Mouse (Mus musculus) myocyte (in vitro differentiated cells): ENCODE results near the gene Rtn4ip1. TPM values are rescaled to one million over a fixed set of nuclear protein-coding genes. Genes with fewer than 3 reads are reported as not detected.
A peak's percentile ranks its signal among the peaks of the same experiment; 100 is the strongest.

Experiments
- H3K27me3 ChIP-seq: one replicate; pipeline ENCODE4 v1.6.1; 2011; ENCODE audit not compliant: control insufficient read depth, insufficient read depth, insufficient read length
- H3K36me3 ChIP-seq: one replicate; pipeline ENCODE4 v1.6.1; 2011; ENCODE audit not compliant: control insufficient read depth, insufficient read depth
- H3K4me2 ChIP-seq: one replicate; pipeline ENCODE4 v1.6.1; 2011; ENCODE audit warnings: low read depth, control low read depth
- H3K4me3 ChIP-seq: one replicate; pipeline ENCODE4 v1.5.1; 2011; ENCODE audit warnings: mild to moderate bottlenecking, control low read depth, moderate library complexity
- H3K79me2 ChIP-seq: one replicate; pipeline ENCODE4 v1.6.1; 2011; ENCODE audit not compliant: control insufficient read depth, insufficient read depth
- H3ac ChIP-seq: one replicate; pipeline ENCODE4 v1.6.1; 2011; ENCODE audit not compliant: control insufficient read depth, insufficient read length
- CEBPB ChIP-seq: IDR thresholded peaks from 2 replicates; pipeline ENCODE4 v1.6.1; 2011; ENCODE audit warnings: mild to moderate bottlenecking, moderate library complexity; ENCODE audit not compliant: poor library complexity, insufficient read depth, severe bottlenecking
- E2F4 ChIP-seq: IDR thresholded peaks from one replicate; pipeline ENCODE4 v1.6.1; 2011; ENCODE audit warnings: mild to moderate bottlenecking, control low read depth, moderate library complexity; ENCODE audit not compliant: insufficient read depth
- MAX ChIP-seq: IDR thresholded peaks from one replicate; pipeline ENCODE4 v1.6.1; 2011; ENCODE audit warnings: low read depth, mild to moderate bottlenecking, control low read depth
- MYOD1 ChIP-seq, 3 experiments: IDR thresholded peaks; one replicate each; pipeline ENCODE4 v1.6.1; 2011; ENCODE audit warnings: control low read depth in 2 of 3, low read depth in 2 of 3, mild to moderate bottlenecking in 2 of 3, moderate library complexity in 1 of 3; ENCODE audit not compliant: insufficient read length in 2 of 3, control insufficient read depth in 1 of 3
- MYOG ChIP-seq, 3 experiments: IDR thresholded peaks; one replicate each; pipeline ENCODE4 v1.6.1; 2011; ENCODE audit warnings: control low read depth in 2 of 3, low read depth in 2 of 3, mild to moderate bottlenecking in 2 of 3; ENCODE audit not compliant: insufficient read length in 2 of 3, control insufficient read depth in 1 of 3, insufficient read depth in 1 of 3
- POLR2A ChIP-seq: IDR thresholded peaks from one replicate; pipeline ENCODE4 v1.6.1; 2011; ENCODE audit warnings: low read depth, mild to moderate bottlenecking, control low read depth, moderate library complexity; ENCODE audit not compliant: insufficient read length
- POLR2AphosphoS2 ChIP-seq: IDR thresholded peaks from one replicate; pipeline ENCODE4 v1.6.1; 2011; ENCODE audit warnings: low read depth, control low read depth; ENCODE audit not compliant: insufficient read length
- REST ChIP-seq: IDR thresholded peaks from one replicate; pipeline ENCODE4 v1.6.1; 2011; ENCODE audit warnings: mild to moderate bottlenecking, control low read depth, moderate library complexity; ENCODE audit not compliant: insufficient read depth, insufficient read length
- SRF ChIP-seq: IDR thresholded peaks from one replicate; pipeline ENCODE4 v1.6.1; 2011; ENCODE audit warnings: low read depth; ENCODE audit not compliant: control insufficient read depth, insufficient read length
- TCF12 ChIP-seq: IDR thresholded peaks from one replicate; pipeline ENCODE4 v1.6.1; 2011; ENCODE audit warnings: mild to moderate bottlenecking, control low read depth; ENCODE audit not compliant: poor library complexity, insufficient read depth, severe bottlenecking
- TCF3 ChIP-seq: IDR thresholded peaks from one replicate; pipeline ENCODE4 v1.6.1; 2011; ENCODE audit warnings: low read depth, control low read depth; ENCODE audit not compliant: insufficient read length
- USF1 ChIP-seq: IDR thresholded peaks from one replicate; pipeline ENCODE4 v1.6.1; 2011; ENCODE audit warnings: low read depth, mild to moderate bottlenecking, control low read depth, moderate library complexity
- polyA plus RNA-seq: library from polyadenylated mRNA; unstranded; fragments of >200 nt; fragmentation: generic; extraction: Trizol; gene quantifications from one replicate; pipeline ENCODE4 v1.2.1, GENCODE M21; 2012; ENCODE audit warnings: missing spikeins

Rtn4ip1 gene
- polyA plus RNA-seq = 9.1 TPM

- no peak for TF ChIP-seq CEBPB
- TF ChIP-seq MYOD1 (IDR thresholded peaks at IDR 0.05; ENCODE audit: control insufficient read depth in 1 of 3, insufficient read length in 2 of 3, low read depth in 2 of 3) = no peak
- peak; percentile 52 for TF ChIP-seq POLR2A
- no peak for TF ChIP-seq REST
- TF ChIP-seq USF1 = no peak
- TF ChIP-seq POLR2AphosphoS2 = peak; percentile 50
- TF ChIP-seq TCF3 = no peak
- no peak for TF ChIP-seq MYOG (IDR thresholded peaks at IDR 0.05; ENCODE audit: control insufficient read depth in 1 of 3, insufficient read depth in 1 of 3, insufficient read length in 2 of 3, low read depth in 2 of 3)
- no peak for TF ChIP-seq SRF
- TF ChIP-seq MAX = no peak
- TF ChIP-seq TCF12 = no peak
- TF ChIP-seq E2F4 = peak; percentile 26
- H3K79me2 ChIP-seq = peaks cover 5% of the 10 kb centered on the region
- no peaks in the 10 kb centered on the region for H3K36me3 ChIP-seq
- peak within 1 kb of the TSS; percentile 88 for H3K4me2 ChIP-seq
- H3K27me3 ChIP-seq = no peaks in the 10 kb centered on the region
- H3K4me3 ChIP-seq = peak within 1 kb of the TSS; percentile 88
- H3ac ChIP-seq = peak within 1 kb of the TSS; percentile 61
These were observed at the start of gene Rtn4ip1, which contains the start of gene Qrsl1 for GRCm38 (mm10) chr10:43901578-43902194. Gene Rtn4ip1 (plus strand): TSS chr10:43901807. Gene Qrsl1 (minus strand): TSS chr10:43901745.

- no peak overlapping the region for H3K4me2 ChIP-seq
- no peaks in the 10 kb centered on the region for H3K79me2 ChIP-seq
- H3K4me3 ChIP-seq = no peak overlapping the region
- TF ChIP-seq CEBPB (no peak), POLR2AphosphoS2 (no peak), E2F4 (no peak), TCF12 (no peak), MYOG (IDR thresholded peaks at IDR 0.05; ENCODE audit: control insufficient read depth in 1 of 3, insufficient read depth in 1 of 3, insufficient read length in 2 of 3, low read depth in 2 of 3) (no peak), MYOD1 (IDR thresholded peaks at IDR 0.05; ENCODE audit: control insufficient read depth in 1 of 3, insufficient read length in 2 of 3, low read depth in 2 of 3) (no peak)
- H3ac ChIP-seq = no peak overlapping the region
- no peaks in the 10 kb centered on the region for H3K27me3 ChIP-seq
- no peaks in the 10 kb centered on the region for H3K36me3 ChIP-seq
These were observed 49.7 kb upstream of the Rtn4ip1 start for GRCm38 (mm10) chr10:43851898-43852297.

- Histone ChIP-seq H3K27me3 (no peaks in the 10 kb centered on the region), H3K36me3 (no peaks in the 10 kb centered on the region), H3K79me2 (no peaks in the 10 kb centered on the region), H3K4me2 (no peak overlapping the region), H3ac (no peak overlapping the region), H3K4me3 (no peak overlapping the region)
- no peak for TF ChIP-seq E2F4
These were observed 45.7 kb upstream of the Rtn4ip1 start for GRCm38 (mm10) chr10:43855916-43856315.

- Histone ChIP-seq H3K27me3 (no peaks in the 10 kb centered on the region), H3K36me3 (no peaks in the 10 kb centered on the region), H3K79me2 (no peaks in the 10 kb centered on the region), H3K4me3 (no peak overlapping the region), H3ac (no peak overlapping the region), H3K4me2 (no peak overlapping the region)
- no peak for TF ChIP-seq POLR2A
- no peak for TF ChIP-seq MYOG (IDR thresholded peaks at IDR 0.05; ENCODE audit: control insufficient read depth in 1 of 3, insufficient read depth in 1 of 3, insufficient read length in 2 of 3, low read depth in 2 of 3)
- no peak for TF ChIP-seq MAX
- TF ChIP-seq REST = no peak
- TF ChIP-seq SRF = no peak
- no peak for TF ChIP-seq TCF3
- no peak for TF ChIP-seq TCF12
- no peak for TF ChIP-seq POLR2AphosphoS2
- TF ChIP-seq MYOD1 (IDR thresholded peaks at IDR 0.05; ENCODE audit: control insufficient read depth in 1 of 3, insufficient read length in 2 of 3, low read depth in 2 of 3) = no peak
- no peak for TF ChIP-seq CEBPB
- no peak for TF ChIP-seq E2F4
- no peak for TF ChIP-seq USF1
These were observed 45.3 kb upstream of the Rtn4ip1 start for GRCm38 (mm10) chr10:43856351-43856750.

GRCm38 (mm10) chr10:43870752-43871151, 30.9 kb upstream of the Rtn4ip1 start:
- H3K36me3 ChIP-seq = no peaks in the 10 kb centered on the region
- no peak overlapping the region for H3K4me3 ChIP-seq
- H3K27me3 ChIP-seq = no peaks in the 10 kb centered on the region
- no peak overlapping the region for H3K4me2 ChIP-seq
- TF ChIP-seq USF1 (no peak), MYOG (IDR thresholded peaks at IDR 0.05; ENCODE audit: control insufficient read depth in 1 of 3, insufficient read depth in 1 of 3, insufficient read length in 2 of 3, low read depth in 2 of 3) (no peak), POLR2A (no peak), TCF12 (no peak), MAX (no peak), POLR2AphosphoS2 (no peak), CEBPB (no peak), TCF3 (no peak), REST (no peak), SRF (no peak), MYOD1 (IDR thresholded peaks at IDR 0.05; ENCODE audit: control insufficient read depth in 1 of 3, insufficient read length in 2 of 3, low read depth in 2 of 3) (no peak), E2F4 (no peak)
- no peaks in the 10 kb centered on the region for H3K79me2 ChIP-seq
- no peak overlapping the region for H3ac ChIP-seq
